Comparison of ENCODE assay signal across 8 mouse cellular contexts in the genomic region with DNA sequence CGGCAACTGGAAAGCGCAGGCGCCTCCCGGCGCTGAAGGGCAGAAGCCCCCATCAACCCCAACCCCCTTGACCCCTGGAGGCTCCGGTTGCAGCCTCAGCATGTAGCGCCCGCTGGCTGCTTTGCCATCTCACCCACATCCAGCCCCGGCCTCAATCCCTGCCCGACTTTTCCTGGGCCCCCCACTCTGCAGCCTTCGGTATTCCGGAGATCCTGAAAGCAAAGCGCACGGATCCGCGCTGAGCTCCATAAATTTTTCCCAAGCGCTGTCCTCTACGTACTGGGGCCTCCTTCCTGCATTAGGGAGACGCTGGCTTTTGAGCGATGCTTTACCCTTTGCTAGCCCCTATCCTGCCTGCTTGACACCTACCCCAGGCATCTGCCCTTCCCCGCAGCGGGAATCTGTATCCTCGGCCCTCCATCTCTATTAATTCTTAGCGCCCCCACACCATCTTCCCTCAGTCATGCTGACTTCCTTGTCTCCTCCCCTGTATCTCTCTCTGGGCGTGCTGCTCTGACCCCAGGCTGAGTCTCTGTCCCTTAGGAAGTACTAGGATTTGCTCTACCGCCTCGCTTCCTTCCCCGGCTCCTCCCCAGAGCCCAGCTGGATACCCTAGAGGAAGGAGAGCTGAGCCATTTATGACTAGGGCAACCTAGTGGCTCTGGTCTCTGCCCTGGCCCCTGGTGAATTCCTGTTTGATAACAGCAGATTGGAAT. TPM values are rescaled to one million over a fixed set of nuclear protein-coding genes. Genes with fewer than 3 reads are reported as not detected.
A peak's percentile ranks its signal among the peaks of the same experiment; 100 is the strongest.
DNase-seq lines count a peak whose midpoint lies in the region; ATAC-seq lines count a peak whose summit lies in the region.

No protein-coding gene starts in this region.

- H3K9me3 ChIP-seq in hindbrain, embryonic 12.5 days (replicated peaks) = no peaks in the 10 kb centered on the region
- no peaks in the 10 kb centered on the region for H3K9me3 ChIP-seq in limb, embryonic 15.5 days
- H3K9me3 ChIP-seq in stomach, embryonic 14.5 days (ENCODE audit: control insufficient read depth, low read depth, low read length) = no peaks in the 10 kb centered on the region

- H3K4me2 ChIP-seq in hindbrain, embryonic 12.5 days (replicated peaks) = peak overlapping the region; percentile 99
- H3K4me2 ChIP-seq in limb, embryonic 15.5 days = peak overlapping the region; percentile 83
- peak overlapping the region; percentile 63 for H3K4me2 ChIP-seq in stomach, embryonic 14.5 days (replicated peaks; ENCODE audit: low read depth, low read length)

- H3K9ac ChIP-seq in hindbrain, embryonic 12.5 days = peak overlapping the region; percentile 92
- peak overlapping the region; percentile 51 for H3K9ac ChIP-seq in limb, embryonic 15.5 days
- peak overlapping the region; percentile 47 for H3K9ac ChIP-seq in stomach, embryonic 14.5 days (replicated peaks; ENCODE audit: low read depth, low read length)

- ATAC-seq in hindbrain, embryonic 12.5 days (ENCODE audit: low FRiP score) = peak; percentile 45
- ATAC-seq in limb, embryonic 15.5 days (ENCODE audit: insufficient number of reproducible peaks, low FRiP score, low TSS enrichment, low read depth) = no peak
- 0 out of 2 replicates have a peak, but pooled peaks have one; percentile 3 for ATAC-seq in stomach, embryonic 14.5 days (ENCODE audit: insufficient number of reproducible peaks, insufficient read depth, low FRiP score, low read depth)

- peaks cover 47% of the 10 kb centered on the region for H3K27me3 ChIP-seq in hindbrain, embryonic 12.5 days
- H3K27me3 ChIP-seq in limb, embryonic 15.5 days = peaks cover 31% of the 10 kb centered on the region
- peaks cover 7% of the 10 kb centered on the region; the same call in 1 of the 2 replicates for H3K27me3 ChIP-seq in stomach, embryonic 14.5 days (ENCODE audit: control insufficient read depth, insufficient read depth, low read length)

- peak overlapping the region; percentile 86 for H3K27ac ChIP-seq in hindbrain, embryonic 12.5 days
- peak overlapping the region; percentile 77 for H3K27ac ChIP-seq in limb, embryonic 15.5 days
- peak overlapping the region; percentile 80 for H3K27ac ChIP-seq in stomach, embryonic 14.5 days (ENCODE audit: low read length)

- WGBS in hindbrain, embryonic 12.5 days = under 1% methylated on average over 28 of the region's 28 CpGs
- WGBS in limb, embryonic 15.5 days = 2% methylated on average over 28 of the region's 28 CpGs
- 1% methylated on average over 28 of the region's 28 CpGs for WGBS in stomach, embryonic 14.5 days

- no peaks in the 10 kb centered on the region for H3K36me3 ChIP-seq in hindbrain, embryonic 12.5 days
- no peaks in the 10 kb centered on the region for H3K36me3 ChIP-seq in limb, embryonic 15.5 days
- H3K36me3 ChIP-seq in stomach, embryonic 14.5 days (ENCODE audit: control insufficient read depth, insufficient read depth, low read length) = no peaks in the 10 kb centered on the region

- peak overlapping the region; percentile 81 for H3K4me3 ChIP-seq in hindbrain, embryonic 12.5 days
- peak overlapping the region; percentile 62 for H3K4me3 ChIP-seq in limb, embryonic 15.5 days
- H3K4me3 ChIP-seq in stomach, embryonic 14.5 days (ENCODE audit: low read depth, low read length) = peak overlapping the region; percentile 61

- peak; percentile 51 for DNase-seq in retina, postnatal 1 day
- no peak for DNase-seq in retina, embryonic 14.5 days (ENCODE audit: low spot score)
- DNase-seq in cerebellum, postnatal 36 days = peak; percentile 61 to 66
- DNase-seq in adrenal gland, postnatal 36 days = no peak
- DNase-seq in thymus, postnatal 36 days = no peak

- peaks cover 57% of the 10 kb centered on the region for H3K4me1 ChIP-seq in hindbrain, embryonic 12.5 days
- H3K4me1 ChIP-seq in limb, embryonic 15.5 days = peaks cover 29% of the 10 kb centered on the region
- H3K4me1 ChIP-seq in stomach, embryonic 14.5 days (ENCODE audit: control insufficient read depth, insufficient read depth, low read length) = peaks cover 25% of the 10 kb centered on the region

RNA-seq across cellular contexts. Expression of a gene that starts 7.4 kb away (rescaled TPM):
- polyA plus RNA-seq in hindbrain, embryonic 12.5 days (2016; fragmentation: Nextera tagmentation; extraction: Ambion mirVana) = 19.1 and 19.7 TPM in 2 replicates
- 15.4 and 16.3 TPM in 2 replicates for polyA plus RNA-seq in limb, embryonic 15.5 days (2015; fragmentation: Nextera tagmentation; extraction: Ambion mirVana)
- 53.8 and 54.9 TPM in 2 replicates for polyA plus RNA-seq in stomach, embryonic 14.5 days (2014; fragmentation: Nextera tagmentation; extraction: Ambion mirVana)
- 10 to 100 TPM in 1 of 2 experiments, 1 to 10 TPM in 1; 9.8 to 10.8 TPM for total RNA-seq in adrenal gland, postnatal 36 days (2021)

RNA-seq across cellular contexts. Expression of a gene that starts 22.4 kb away (rescaled TPM):
- polyA plus RNA-seq in hindbrain, embryonic 12.5 days (2016; fragmentation: Nextera tagmentation; extraction: Ambion mirVana) = 2.3 and 10.5 TPM in 2 replicates
- polyA plus RNA-seq in limb, embryonic 15.5 days (2015; fragmentation: Nextera tagmentation; extraction: Ambion mirVana) = 74.4 and 227 TPM in 2 replicates
- 43.7 and 51.0 TPM in 2 replicates for polyA plus RNA-seq in stomach, embryonic 14.5 days (2014; fragmentation: Nextera tagmentation; extraction: Ambion mirVana)
- 10 to 100 TPM; 18.6 to 19.5 TPM for total RNA-seq in adrenal gland, postnatal 36 days (2021)

RNA-seq across cellular contexts. Expression of a gene that starts 53.2 kb away (rescaled TPM):
- polyA plus RNA-seq in hindbrain, embryonic 12.5 days (2016; fragmentation: Nextera tagmentation; extraction: Ambion mirVana) = 73.1 and 74.1 TPM in 2 replicates
- polyA plus RNA-seq in limb, embryonic 15.5 days (2015; fragmentation: Nextera tagmentation; extraction: Ambion mirVana) = 94.6 and 97.0 TPM in 2 replicates
- 75.2 and 84.5 TPM in 2 replicates for polyA plus RNA-seq in stomach, embryonic 14.5 days (2014; fragmentation: Nextera tagmentation; extraction: Ambion mirVana)
- total RNA-seq in adrenal gland, postnatal 36 days (2021) = 10 to 100 TPM; 58.7 to 72.1 TPM

Comparison
In these comparisons a context has a peak if more than half of its experiments do, and no peak if none do; other contexts are left out.
1. DNase-seq: peak in retina, postnatal 1 day (single experiment) and cerebellum, postnatal 36 days (2 of 2); none in retina, embryonic 14.5 days (single experiment), adrenal gland, postnatal 36 days (0 of 2) and thymus, postnatal 36 days (0 of 2).
2. Peak in every context shown above with its lines, with median percentiles within 50 percentile points of each other: H3K27ac ChIP-seq, H3K4me2 ChIP-seq, H3K4me3 ChIP-seq and H3K9ac ChIP-seq.